Mouse (Mus musculus) MEL (cell line): ENCODE data around the gene Rnf213. TPM values are rescaled to one million over a fixed set of nuclear protein-coding genes. Genes with fewer than 3 reads are reported as not detected.

Experiments
- DNase-seq: peaks from one replicate; pipeline ENCODE4 v3.0.0; 2011; ENCODE audit warnings: low read depth, low spot score
- H3K27ac ChIP-seq: 2 replicates; pipeline ENCODE4 v1.5.1; 2012; ENCODE audit warnings: low read depth, mild to moderate bottlenecking, control low read depth, low read length, moderate library complexity; ENCODE audit not compliant: control insufficient read depth
- H3K27me3 ChIP-seq, 2 experiments: fragments of 150-350 bp in 1 of 2; sonication (generic) in 1 of 2; 2 replicates each; pipeline ENCODE4 v1.6.1; 2012; ENCODE audit warnings: low read length in 2 of 2, mild to moderate bottlenecking in 2 of 2, improper control_type of control experiment in 1 of 2, moderate library complexity in 1 of 2; ENCODE audit not compliant: insufficient read depth in 2 of 2, control insufficient read depth in 1 of 2
- H3K36me3 ChIP-seq, 2 experiments: 2 replicates each; pipeline ENCODE4 v1.6.1; 2012 to 2014; ENCODE audit warnings: low read length in 2 of 2, improper control_type of control experiment in 1 of 2, inconsistent platforms in 1 of 2, mild to moderate bottlenecking in 1 of 2; ENCODE audit not compliant: insufficient read depth in 2 of 2, control insufficient read depth in 1 of 2
- H3K4me1 ChIP-seq, 2 experiments: fragments of 150-350 bp in 1 of 2; sonication (generic) in 1 of 2; 2 replicates each; pipeline ENCODE4 v1.6.1; 2012; ENCODE audit warnings: low read length in 2 of 2, improper control_type of control experiment in 1 of 2, mild to moderate bottlenecking in 1 of 2; ENCODE audit not compliant: insufficient read depth in 2 of 2, control insufficient read depth in 1 of 2
- H3K4me3 ChIP-seq, 2 experiments: fragments of 150-350 bp in 1 of 2; sonication (generic) in 1 of 2; 2 replicates each; pipeline ENCODE4 v1.5.1; 2012; ENCODE audit warnings: low read depth in 2 of 2, low read length in 2 of 2, mild to moderate bottlenecking in 2 of 2, moderate library complexity in 2 of 2, control low read depth in 1 of 2, improper control_type of control experiment in 1 of 2; ENCODE audit not compliant: control insufficient read depth in 1 of 2, insufficient read depth in 1 of 2
- H3K79me2 ChIP-seq: 2 replicates; pipeline ENCODE4 v1.6.1; 2012; ENCODE audit warnings: mild to moderate bottlenecking, low read length, moderate library complexity; ENCODE audit not compliant: control insufficient read depth, poor library complexity, insufficient read depth
- H3K9ac ChIP-seq: 2 replicates; pipeline ENCODE4 v1.6.1; 2012; ENCODE audit warnings: low read depth, mild to moderate bottlenecking, control low read depth, low read length, moderate library complexity; ENCODE audit not compliant: control insufficient read depth, poor library complexity, severe bottlenecking
- H3K9me3 ChIP-seq: fragments of 150-350 bp; sonication (generic); replicated peaks from 2 replicates; pipeline ENCODE4 v1.6.1; 2012; ENCODE audit warnings: mild to moderate bottlenecking, low read length, improper control_type of control experiment, moderate library complexity; ENCODE audit not compliant: insufficient read depth
- BHLHE40 ChIP-seq: IDR thresholded peaks from 2 replicates; pipeline ENCODE4 v1.6.1; 2012; ENCODE audit warnings: low read depth, mild to moderate bottlenecking, inconsistent platforms, low read length, improper control_type of control experiment, borderline replicate concordance
- CTCF ChIP-seq, 3 experiments: IDR thresholded peaks in 2 of 3; conservative IDR thresholded peaks in 1 of 3; 2 replicates each; pipeline ENCODE4 v1.5.1; 2011 to 2012; ENCODE audit warnings: low read length in 3 of 3, low read depth in 2 of 3, mild to moderate bottlenecking in 2 of 3, improper control_type of control experiment in 1 of 3, inconsistent platforms in 1 of 3, mixed read lengths in 1 of 3, moderate library complexity in 1 of 3; ENCODE audit not compliant: control insufficient read depth in 1 of 3, insufficient read depth in 1 of 3, poor library complexity in 1 of 3, severe bottlenecking in 1 of 3
- ELF1 ChIP-seq: IDR thresholded peaks from 2 replicates; pipeline ENCODE4 v1.6.1; 2014; ENCODE audit warnings: low read depth, mild to moderate bottlenecking, inconsistent platforms, low read length, improper control_type of control experiment, moderate library complexity
- ETS1 ChIP-seq: IDR thresholded peaks from 2 replicates; pipeline ENCODE4 v1.6.1; 2012; ENCODE audit warnings: low read depth, mild to moderate bottlenecking, inconsistent platforms, low read length, improper control_type of control experiment, moderate library complexity
- GABPA ChIP-seq: IDR thresholded peaks from 2 replicates; pipeline ENCODE4 v1.6.1; 2012; ENCODE audit warnings: low read depth, mild to moderate bottlenecking, inconsistent platforms, low read length, improper control_type of control experiment, moderate library complexity
- GATA1 ChIP-seq: IDR thresholded peaks from 2 replicates; pipeline ENCODE4 v1.6.1; 2011; ENCODE audit warnings: low read depth, low read length, improper control_type of control experiment
- JUND ChIP-seq: IDR thresholded peaks from 2 replicates; pipeline ENCODE4 v1.6.1; 2011; ENCODE audit warnings: low read depth, mild to moderate bottlenecking, improper control_type of control experiment, low read length
- KAT2A ChIP-seq: conservative IDR thresholded peaks from 2 replicates; pipeline ENCODE4 v1.6.1; 2012; ENCODE audit warnings: low read depth, low read length, improper control_type of control experiment, inconsistent platforms
- MAX ChIP-seq: IDR thresholded peaks from 2 replicates; pipeline ENCODE4 v1.6.1; 2011; ENCODE audit warnings: low read length, improper control_type of control experiment
- MAZ ChIP-seq: IDR thresholded peaks from 2 replicates; pipeline ENCODE4 v1.6.1; 2012; ENCODE audit warnings: low read depth, mild to moderate bottlenecking, inconsistent platforms, low read length, improper control_type of control experiment
- NRF1 ChIP-seq: IDR thresholded peaks from 2 replicates; pipeline ENCODE4 v1.6.1; 2014; ENCODE audit warnings: low read depth, mild to moderate bottlenecking, inconsistent platforms, low read length, improper control_type of control experiment, moderate library complexity; ENCODE audit not compliant: poor library complexity, insufficient read depth, severe bottlenecking
- POLR2A ChIP-seq, 2 experiments: IDR thresholded peaks; 2 replicates each; pipeline ENCODE4 v1.6.1; 2011 to 2012; ENCODE audit warnings: low read length in 2 of 2, mild to moderate bottlenecking in 2 of 2, control low read depth in 1 of 2, improper control_type of control experiment in 1 of 2, low read depth in 1 of 2, moderate library complexity in 1 of 2; ENCODE audit not compliant: control insufficient read depth in 1 of 2, insufficient read depth in 1 of 2, poor library complexity in 1 of 2
- POLR2AphosphoS5 ChIP-seq: IDR thresholded peaks from 2 replicates; pipeline ENCODE4 v1.6.1; 2012; ENCODE audit warnings: low read depth, borderline replicate concordance, mild to moderate bottlenecking, inconsistent platforms, low read length, moderate library complexity, mixed read lengths
- RAD21 ChIP-seq: IDR thresholded peaks from 2 replicates; pipeline ENCODE4 v1.6.1; 2011; ENCODE audit warnings: mild to moderate bottlenecking, low read depth, low read length, improper control_type of control experiment
- TBP ChIP-seq: IDR thresholded peaks from 2 replicates; pipeline ENCODE4 v1.8.0; 2011; ENCODE audit warnings: low read depth, low read length, improper control_type of control experiment
- TCF12 ChIP-seq: IDR thresholded peaks from 2 replicates; pipeline ENCODE4 v1.6.1; 2014; ENCODE audit warnings: low read depth, mild to moderate bottlenecking, inconsistent platforms, low read length, improper control_type of control experiment, moderate library complexity
- UBTF ChIP-seq: IDR thresholded peaks from 2 replicates; pipeline ENCODE4 v1.6.1; 2012; ENCODE audit warnings: low read depth, mild to moderate bottlenecking, inconsistent platforms, low read length, improper control_type of control experiment, moderate library complexity, borderline replicate concordance; ENCODE audit not compliant: insufficient read depth
- USF1 ChIP-seq: IDR thresholded peaks from 2 replicates; pipeline ENCODE4 v1.6.1; 2014; ENCODE audit warnings: low read depth, mild to moderate bottlenecking, inconsistent platforms, low read length, improper control_type of control experiment, moderate library complexity
- USF2 ChIP-seq, 2 experiments: IDR thresholded peaks; 2 replicates each; pipeline ENCODE4 v1.6.1; 2011 to 2012; ENCODE audit warnings: improper control_type of control experiment in 2 of 2, low read length in 2 of 2, borderline replicate concordance in 1 of 2, inconsistent platforms in 1 of 2, low read depth in 1 of 2, mild to moderate bottlenecking in 1 of 2; ENCODE audit not compliant: insufficient read depth in 1 of 2
- ZC3H11A ChIP-seq: IDR thresholded peaks from 2 replicates; pipeline ENCODE4 v1.6.1; 2012; ENCODE audit warnings: low read depth, mild to moderate bottlenecking, inconsistent platforms, low read length, improper control_type of control experiment
- ZKSCAN1 ChIP-seq: IDR thresholded peaks from 2 replicates; pipeline ENCODE4 v1.6.1; 2012; ENCODE audit warnings: low read depth, mild to moderate bottlenecking, inconsistent platforms, low read length, improper control_type of control experiment, moderate library complexity
- ZNF384 ChIP-seq: IDR thresholded peaks from 2 replicates; pipeline ENCODE4 v1.6.1; 2012; ENCODE audit warnings: low read depth, mild to moderate bottlenecking, inconsistent platforms, low read length, improper control_type of control experiment
- polyA plus RNA-seq, 2 experiments: library from polyadenylated mRNA; stranded (reverse) in 1 of 2; unstranded in 1 of 2; fragments of >175 nt in 1 of 2; fragments of >200 nt in 1 of 2; gene quantifications; 2 replicates each; pipeline versions ENCODE4 v1.2.1 to v1.2.4; 2012; ENCODE audit warnings: low replicate concordance in 2 of 2, low read depth in 1 of 2; ENCODE audit not compliant: insufficient read length in 2 of 2, insufficient read depth in 1 of 2, missing spikeins in 1 of 2
- total RNA-seq: library from RNA; depleted of rRNA; stranded (reverse); fragments of 300-350 nt; gene quantifications from 2 replicates; pipeline ENCODE4 v1.2.3, GENCODE M21; 2012

Rnf213 gene
- total and polyA plus RNA-seq, 3 experiments = 10.7 to 11.6 TPM; not detected in 1

DNA sequence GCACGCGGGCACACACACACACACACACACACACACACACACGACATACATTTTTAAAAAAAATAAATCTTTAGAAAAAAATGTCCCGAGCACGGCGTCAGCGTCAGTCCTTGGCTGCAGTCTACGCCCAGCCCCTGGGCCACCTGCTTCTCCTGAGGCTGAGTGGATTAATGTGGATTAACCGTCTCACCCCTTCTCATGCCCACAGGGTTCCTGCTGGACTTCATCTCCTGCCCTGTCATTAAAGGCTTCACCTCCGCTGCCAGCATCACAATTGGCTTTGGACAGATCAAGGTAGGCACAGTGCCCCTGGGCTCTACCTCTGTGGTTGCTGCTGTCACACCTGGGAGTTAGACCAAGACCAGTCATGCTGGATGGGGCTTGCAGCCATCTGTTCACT, 33.8 kb upstream of the Rnf213 start:
- H3K27me3 ChIP-seq = 0 out of 4 replicates have a peak, but pooled peaks cover 0 to 2% of the 10 kb centered on the region in 2 experiments
- TF ChIP-seq UBTF (no peak), TCF12 (no peak), ELF1 (no peak), BHLHE40 (no peak), TBP (no peak), CTCF (IDR thresholded peaks at IDR 0.05 in 2 of 3, conservative IDR thresholded peaks at IDR 0.05 in 1 of 3; ENCODE audit: control insufficient read depth in 1 of 3, insufficient read depth in 1 of 3, low read depth in 2 of 3, low read length in 3 of 3, poor library complexity in 1 of 3, severe bottlenecking in 1 of 3) (no peak), JUND (no peak), ZNF384 (no peak), MAX (no peak), MAZ (no peak), USF1 (no peak), USF2 (IDR thresholded peaks at IDR 0.05; ENCODE audit: borderline replicate concordance in 1 of 2, insufficient read depth in 1 of 2, low read depth in 1 of 2, low read length in 2 of 2) (no peak), POLR2A (IDR thresholded peaks at IDR 0.05; ENCODE audit: control insufficient read depth in 1 of 2, insufficient read depth in 1 of 2, low read depth in 1 of 2, low read length in 2 of 2, poor library complexity in 1 of 2) (no peak), RAD21 (no peak), ZC3H11A (no peak), ZKSCAN1 (no peak), POLR2AphosphoS5 (no peak)
- TF ChIP-seq, all 39 proteins: peak for 0
- Histone ChIP-seq H3K79me2 (no peaks in the 10 kb centered on the region), H3K36me3 (peaks cover 0 to 5% of the 10 kb centered on the region in 2 experiments; a peak in 2 of 4 replicates), H3K4me3 (no peak overlapping the region), H3K9me3 (no peaks in the 10 kb centered on the region), H3K9ac (no peak overlapping the region), H3K4me1 (peaks cover 2 to 11% of the 10 kb centered on the region in 2 experiments), H3K27ac (no peak overlapping the region)
- no peak for DNase-seq

DNA sequence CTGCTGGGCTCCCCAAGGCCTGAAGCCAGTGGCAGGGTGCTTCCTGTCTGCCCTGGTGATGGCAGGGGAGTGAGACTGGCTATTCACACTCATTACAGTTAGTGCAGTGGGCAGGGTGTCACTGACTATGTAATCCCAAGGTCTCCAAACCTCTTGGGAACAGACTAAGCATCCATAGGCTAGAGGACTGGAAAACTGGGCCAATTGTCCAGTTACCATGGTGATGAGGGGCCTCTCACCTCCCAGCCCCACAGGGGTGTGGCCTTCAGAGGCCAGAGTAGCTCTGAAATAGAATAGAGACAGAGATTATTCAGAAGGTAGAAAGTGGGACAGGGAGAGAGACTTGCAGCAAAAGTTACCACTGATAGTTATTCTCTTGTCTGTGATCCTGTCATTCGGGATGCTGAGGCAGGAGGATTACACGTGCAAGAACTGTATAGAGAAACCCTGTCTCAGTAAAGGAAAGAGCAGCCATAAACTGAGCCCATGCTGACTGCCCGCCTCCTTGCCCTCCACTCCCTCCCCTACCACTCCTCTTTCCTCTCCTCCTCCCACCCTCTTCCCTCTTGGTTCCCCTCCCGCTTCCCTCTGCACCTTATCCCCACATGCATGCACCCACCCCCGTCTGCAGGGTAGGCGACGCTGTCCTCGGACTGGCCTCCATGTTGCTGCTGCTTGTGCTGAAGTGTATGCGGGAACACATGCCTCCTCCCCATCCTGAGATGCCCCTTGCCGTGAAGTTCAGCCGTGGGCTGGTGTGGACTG, 29.9 kb upstream of the Rnf213 start:
- no peaks in the 10 kb centered on the region for H3K79me2 ChIP-seq
- H3K27ac ChIP-seq = no peak overlapping the region
- no peaks in the 10 kb centered on the region for H3K9me3 ChIP-seq
- no peak for TF ChIP-seq GABPA
- no peak for TF ChIP-seq NRF1
- TF ChIP-seq RAD21 = no peak
- no peak for TF ChIP-seq TCF12
- no peak for TF ChIP-seq KAT2A
- no peak for TF ChIP-seq ETS1
- no peak for TF ChIP-seq ZC3H11A
- no peak for TF ChIP-seq USF1
- TF ChIP-seq GATA1 = no peak
- peak overlapping the region; percentile 20; the same call in 1 of the 2 replicates for H3K9ac ChIP-seq
- H3K36me3 ChIP-seq = no peaks in the 10 kb centered on the region
- DNase-seq = no peak
- peaks cover 0 to 5% of the 10 kb centered on the region in 2 experiments; a peak in 1 of 4 replicates for H3K27me3 ChIP-seq
- peak overlapping the region in 1 of 2 experiments; percentile 37; a peak in 2 of 4 replicates for H3K4me3 ChIP-seq
- no peaks in the 10 kb centered on the region; a peak in 1 of 4 replicates for H3K4me1 ChIP-seq
